Mouse (Mus musculus) limb, embryonic 15.5 days (tissue): ENCODE measurements around the gene Il24. TPM values are rescaled to one million over a fixed set of nuclear protein-coding genes. Genes with fewer than 3 reads are reported as not detected.
A peak's percentile ranks its signal among the peaks of the same experiment; 100 is the strongest.

Experiments used
- ATAC-seq: fragments of 200-750 bp; cut with Nextera tagmentation; 2 replicates; pipeline ENCODE4 v1.8.0; 2017; ENCODE audit warnings: low read depth, moderate TSS enrichment; ENCODE audit not compliant: insufficient number of reproducible peaks, low FRiP score, low TSS enrichment
- H3K27ac ChIP-seq: fragments of 300-500 bp; sonication (generic); 2 replicates; pipeline ENCODE4 v1.5.1; 2015; ENCODE audit warnings: moderate library complexity, mild to moderate bottlenecking, inconsistent platforms
- H3K27me3 ChIP-seq: fragments of 300-500 bp; sonication (generic); 2 replicates; pipeline ENCODE4 v1.6.1; 2015; ENCODE audit warnings: inconsistent platforms
- H3K36me3 ChIP-seq: fragments of 300-500 bp; sonication (generic); 2 replicates; pipeline ENCODE4 v1.6.1; 2015; ENCODE audit warnings: inconsistent platforms
- H3K4me1 ChIP-seq: fragments of 300-500 bp; sonication (generic); 2 replicates; pipeline ENCODE4 v1.6.1; 2015; ENCODE audit warnings: inconsistent platforms
- H3K4me2 ChIP-seq: fragments of 300-500 bp; sonication (generic); 2 replicates; pipeline ENCODE4 v1.6.1; 2015; ENCODE audit warnings: mild to moderate bottlenecking, inconsistent platforms
- H3K4me3 ChIP-seq: fragments of 300-500 bp; sonication (generic); 2 replicates; pipeline ENCODE4 v1.5.1; 2015; ENCODE audit warnings: mild to moderate bottlenecking, inconsistent platforms
- H3K9ac ChIP-seq: fragments of 300-500 bp; sonication (generic); 2 replicates; pipeline ENCODE4 v1.6.1; 2015; ENCODE audit warnings: inconsistent platforms
- H3K9me3 ChIP-seq: fragments of 300-500 bp; sonication (generic); 2 replicates; pipeline ENCODE4 v1.6.1; 2016; ENCODE audit warnings: inconsistent platforms
- WGBS: fragments of 180-500 bp; shearing (Covaris S2); methylation state at CpG from one replicate; pipeline ENCODE4 v1.1.7; 2015; 5-methylcytosine and 5-hydroxymethylcytosine counted together
- polyA plus RNA-seq: library from polyadenylated mRNA; unstranded; fragments of >200 nt; fragmentation: Nextera tagmentation; extraction: Ambion mirVana; gene quantifications from 2 replicates; pipeline ENCODE4 v1.2.1, GENCODE M21; 2015

Il24 gene
- polyA plus RNA-seq, result not detected in 2 replicates

DNA sequence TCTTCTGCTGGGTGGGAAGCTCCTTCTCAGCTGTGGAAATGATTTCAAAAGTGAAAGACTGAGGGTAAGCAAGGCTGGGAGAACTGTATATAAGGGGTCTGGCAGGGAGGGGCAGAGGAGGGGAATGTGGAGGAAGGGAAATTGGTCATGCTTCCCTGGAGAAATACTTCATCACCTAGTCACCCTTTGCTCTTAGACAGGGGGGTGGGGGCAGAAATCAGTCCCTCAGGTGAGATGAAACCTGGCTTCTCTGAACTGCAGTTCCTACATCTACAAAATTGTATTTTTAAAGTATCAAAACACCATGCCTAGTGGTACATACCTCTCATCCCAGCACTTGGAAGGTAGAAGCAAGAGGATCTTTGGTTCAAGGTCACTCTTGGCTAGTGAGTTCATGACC is at the start of gene Il24:
Gene Il24, minus strand, starts transcription at position 101 of the 400 bp plus-strand sequence.
- Histone ChIP-seq H3K9ac (no peak within 1 kb of the TSS), H3K4me3 (no peak within 1 kb of the TSS), H3K9me3 (no peaks in the 10 kb centered on the region), H3K27ac (no peak within 1 kb of the TSS), H3K4me1 (no peaks in the 10 kb centered on the region), H3K36me3 (no peaks in the 10 kb centered on the region), H3K4me2 (no peak within 1 kb of the TSS), H3K27me3 (no peaks in the 10 kb centered on the region)
- ATAC-seq, result no peak

DNA sequence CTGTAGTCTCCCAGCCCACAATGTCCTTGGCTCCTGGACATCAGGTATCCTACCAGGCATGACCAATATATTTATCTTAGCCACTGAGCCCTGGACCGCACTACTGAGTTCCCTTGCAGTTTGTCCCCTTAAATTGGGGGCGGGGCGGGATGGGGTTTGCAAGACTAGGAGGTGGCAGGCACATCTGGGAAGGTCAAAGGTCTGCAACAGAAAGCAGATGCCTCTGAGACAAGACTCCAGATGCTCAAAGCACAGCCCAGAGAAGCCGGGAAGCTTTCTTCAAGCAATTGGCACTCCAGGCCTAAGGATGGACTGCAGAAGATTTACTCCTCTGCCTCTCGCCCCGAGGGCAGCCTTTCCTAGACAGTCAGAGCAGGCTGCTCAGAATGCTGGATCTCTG is 49.1 kb upstream of the Il24 start:
- Histone ChIP-seq H3K27me3 (no peaks in the 10 kb centered on the region), H3K36me3 (no peaks in the 10 kb centered on the region), H3K9ac (no peak overlapping the region), H3K4me3 (no peak overlapping the region), H3K9me3 (no peaks in the 10 kb centered on the region), H3K27ac (no peak overlapping the region), H3K4me1 (no peaks in the 10 kb centered on the region), H3K4me2 (no peak overlapping the region)
- WGBS, result 20% methylated on average over 6 of the region's 6 CpGs
- ATAC-seq, result no peak

DNA sequence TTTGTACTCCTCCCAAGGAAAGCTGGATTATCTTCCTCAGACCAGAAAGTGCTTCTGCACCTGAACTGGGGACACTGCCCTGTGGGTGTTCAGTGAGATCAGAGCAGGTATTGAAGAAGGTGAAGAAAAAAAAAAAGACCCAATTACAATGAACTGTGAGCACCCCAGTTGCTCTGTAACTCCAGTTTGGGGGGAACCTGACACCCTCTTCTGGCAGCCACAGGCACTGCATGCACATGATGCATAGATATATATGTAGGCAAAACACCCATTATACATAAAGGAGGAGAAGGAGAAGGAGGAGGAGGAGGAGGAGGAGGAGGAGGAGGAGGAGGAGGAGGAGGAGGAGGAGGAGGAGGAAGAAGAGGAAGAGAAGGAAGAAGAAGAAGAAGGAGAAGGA is 39.2 kb upstream of the Il24 start:
- Histone ChIP-seq H3K4me3 (no peak overlapping the region), H3K9ac (no peak overlapping the region), H3K4me2 (no peak overlapping the region), H3K36me3 (no peaks in the 10 kb centered on the region), H3K9me3 (no peaks in the 10 kb centered on the region), H3K27me3 (no peaks in the 10 kb centered on the region), H3K27ac (no peak overlapping the region), H3K4me1 (no peaks in the 10 kb centered on the region)
- ATAC-seq, result no peak

DNA sequence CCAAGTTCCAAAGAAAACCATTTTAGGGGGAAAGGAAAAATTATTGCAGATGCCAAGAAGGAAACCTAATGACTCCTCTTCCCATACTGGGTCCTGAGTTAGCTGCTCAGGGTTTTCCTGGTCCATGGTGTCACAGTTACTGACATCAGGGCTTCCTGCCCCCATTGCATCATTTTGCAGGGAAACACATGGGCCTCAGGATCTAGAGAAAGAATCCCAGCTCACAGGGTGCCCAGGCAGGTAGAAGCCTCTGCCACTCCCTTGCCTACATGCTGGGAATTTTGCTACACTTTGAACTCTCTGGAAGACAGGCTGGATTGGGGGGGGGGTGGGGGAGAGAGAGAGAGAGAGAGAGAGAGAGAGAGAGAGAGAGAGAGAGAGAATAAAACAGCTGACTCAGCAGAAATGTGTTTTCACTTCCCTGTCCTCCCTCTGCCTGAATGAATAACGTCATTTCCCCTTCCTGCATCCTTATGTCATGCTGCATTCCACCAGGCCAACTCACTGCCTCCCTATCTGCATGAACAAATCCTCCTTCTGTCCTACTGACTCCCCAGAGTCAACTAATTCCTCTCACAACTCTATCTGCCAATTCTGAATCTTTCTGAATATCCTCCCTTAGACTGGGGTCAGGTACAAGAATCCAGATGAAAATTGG is 31.2 kb upstream of the Il24 start:
- H3K36me3 ChIP-seq, result no peaks in the 10 kb centered on the region
- no peak overlapping the region for H3K27ac ChIP-seq
- no peaks in the 10 kb centered on the region for H3K4me1 ChIP-seq
- H3K9ac ChIP-seq, result no peak overlapping the region
- ATAC-seq, result no peak
- no peak overlapping the region for H3K4me3 ChIP-seq
- no peaks in the 10 kb centered on the region for H3K9me3 ChIP-seq
- H3K27me3 ChIP-seq, result no peaks in the 10 kb centered on the region
- WGBS, result 21% methylated on average over 1 of the region's 1 CpGs
- no peak overlapping the region for H3K4me2 ChIP-seq

DNA sequence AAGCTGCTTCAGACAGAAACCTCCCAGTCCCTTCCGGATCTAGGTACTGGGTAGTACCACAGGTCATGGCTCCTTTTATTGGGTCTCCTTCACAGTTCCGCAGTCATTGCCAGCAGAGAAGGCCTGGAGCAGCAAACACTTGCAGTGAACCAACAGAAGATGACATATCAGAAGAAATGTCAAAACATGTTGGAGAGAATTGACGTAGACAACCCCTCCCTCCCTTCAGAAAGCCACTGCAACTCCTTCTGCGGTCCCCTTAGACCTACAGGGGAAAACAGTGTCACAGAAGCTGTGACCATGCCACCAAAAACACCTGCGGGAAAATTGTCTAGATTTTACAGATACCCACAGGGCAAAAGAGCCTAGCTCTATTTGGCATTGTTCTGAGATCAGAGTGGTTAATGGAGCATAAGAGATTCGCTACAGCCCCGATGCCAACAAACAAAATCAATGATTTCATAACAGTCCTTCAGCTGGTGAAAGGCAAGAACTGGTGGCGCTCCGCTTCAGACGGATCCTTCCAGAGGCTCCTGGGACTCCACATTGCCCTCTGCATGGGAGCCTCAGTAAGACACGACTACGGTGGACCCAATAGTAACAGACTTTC is 24.3 kb upstream of the Il24 start, which contains the start of gene Il20:
Gene Il20, minus strand, starts transcription at position 51 of the 610 bp plus-strand sequence.
- Histone ChIP-seq H3K36me3 (no peaks in the 10 kb centered on the region), H3K27me3 (no peaks in the 10 kb centered on the region), H3K9me3 (no peaks in the 10 kb centered on the region), H3K4me3 (no peak within 1 kb of the TSS), H3K4me1 (no peaks in the 10 kb centered on the region), H3K4me2 (no peak within 1 kb of the TSS), H3K27ac (no peak within 1 kb of the TSS), H3K9ac (no peak within 1 kb of the TSS)
- 87% methylated on average over 12 of the region's 12 CpGs for WGBS
- no peak for ATAC-seq

DNA sequence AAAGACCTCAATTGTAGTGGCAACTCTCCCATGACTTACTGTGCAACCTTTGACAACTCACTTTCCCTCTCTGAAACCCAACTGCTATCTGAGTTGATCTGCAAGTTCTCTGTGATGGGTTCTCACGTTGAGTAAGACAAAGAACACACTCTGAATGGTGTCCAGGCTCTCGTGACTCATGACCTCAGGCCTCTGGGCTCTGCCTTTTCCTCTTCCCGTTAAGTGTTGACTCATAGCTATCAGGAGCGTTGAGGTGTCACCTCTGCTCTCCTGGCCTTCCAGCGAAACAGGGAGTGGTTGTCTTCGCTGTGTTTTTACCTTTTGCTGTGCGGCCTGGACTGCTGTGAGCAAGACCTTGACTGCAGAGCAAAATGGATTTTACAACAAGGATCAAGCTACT is 15.3 kb upstream of the Il24 start:
- no peaks in the 10 kb centered on the region for H3K27me3 ChIP-seq
- H3K4me3 ChIP-seq, result no peak overlapping the region
- no peaks in the 10 kb centered on the region for H3K9me3 ChIP-seq
- no peaks in the 10 kb centered on the region for H3K4me1 ChIP-seq
- no peaks in the 10 kb centered on the region for H3K36me3 ChIP-seq
- no peak for ATAC-seq
- H3K4me2 ChIP-seq, result no peak overlapping the region
- WGBS, result 81% methylated on average over 7 of the region's 7 CpGs
- H3K9ac ChIP-seq, result no peak overlapping the region
- no peak overlapping the region for H3K27ac ChIP-seq

DNA sequence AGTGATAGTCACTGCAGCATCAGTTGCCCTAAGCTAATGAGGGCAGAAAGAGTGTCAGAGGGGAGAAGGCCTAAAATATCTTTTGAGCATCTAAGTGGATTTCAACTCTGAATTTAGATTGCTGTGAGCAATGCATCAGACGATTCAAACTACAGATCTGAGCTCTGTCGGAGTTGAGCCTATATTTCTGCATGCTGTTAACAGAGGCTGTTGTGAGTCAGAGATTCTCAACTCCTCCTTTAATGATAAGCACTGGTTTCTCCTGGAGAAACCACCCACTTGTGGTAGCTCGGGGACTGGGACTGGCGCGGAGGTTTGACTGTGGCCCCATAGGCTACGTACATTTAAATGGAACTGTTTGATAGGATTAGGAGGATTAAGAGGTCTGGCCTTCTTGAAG is 7.2 kb upstream of the Il24 start:
- 70% methylated on average over 6 of the region's 6 CpGs for WGBS
- ATAC-seq, result no peak
- Histone ChIP-seq H3K27ac (no peak overlapping the region), H3K9ac (no peak overlapping the region), H3K9me3 (no peaks in the 10 kb centered on the region), H3K27me3 (no peaks in the 10 kb centered on the region), H3K4me2 (no peak overlapping the region), H3K4me1 (no peaks in the 10 kb centered on the region), H3K36me3 (no peaks in the 10 kb centered on the region), H3K4me3 (no peak overlapping the region)

DNA sequence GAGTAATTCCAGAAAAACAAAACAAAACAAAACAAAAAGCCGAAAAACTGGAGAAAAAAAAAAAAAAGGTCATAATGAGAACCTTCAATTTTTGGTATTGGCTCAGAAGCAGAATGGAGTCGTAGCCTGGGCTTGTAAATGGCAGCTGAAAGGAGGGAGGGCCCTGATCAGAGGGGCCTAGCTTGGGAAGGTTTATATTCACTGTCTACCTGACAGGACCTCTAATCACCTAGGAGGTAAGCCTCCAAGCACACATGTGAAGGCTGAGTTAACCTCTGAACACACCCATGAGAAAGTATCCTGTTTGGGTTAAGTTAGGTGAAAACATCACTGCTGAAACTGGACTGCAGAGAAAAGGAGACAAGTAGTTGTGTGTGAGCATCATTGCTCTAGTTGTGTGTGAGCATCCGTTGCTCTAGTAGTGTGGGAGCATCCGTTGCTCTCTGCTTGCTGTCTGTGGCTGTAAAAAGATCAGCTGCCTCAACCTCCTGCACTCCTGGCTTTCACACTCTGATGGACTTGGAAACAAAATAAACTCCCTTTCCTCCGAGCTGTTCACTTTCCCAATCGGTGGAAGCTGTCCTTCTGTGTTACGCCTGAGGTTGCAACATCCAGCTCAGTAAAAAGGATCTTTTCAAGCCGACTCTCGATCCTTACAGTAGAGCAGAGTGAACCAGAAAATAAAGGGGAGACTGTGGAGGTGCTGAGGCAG is 6.2 kb upstream of the Il24 start:
- Histone ChIP-seq H3K27ac (no peak overlapping the region), H3K9me3 (no peaks in the 10 kb centered on the region), H3K4me2 (no peak overlapping the region), H3K36me3 (no peaks in the 10 kb centered on the region), H3K27me3 (no peaks in the 10 kb centered on the region), H3K9ac (no peak overlapping the region), H3K4me1 (no peaks in the 10 kb centered on the region), H3K4me3 (no peak overlapping the region)
- no peak for ATAC-seq
- 58% methylated on average over 9 of the region's 9 CpGs for WGBS

DNA sequence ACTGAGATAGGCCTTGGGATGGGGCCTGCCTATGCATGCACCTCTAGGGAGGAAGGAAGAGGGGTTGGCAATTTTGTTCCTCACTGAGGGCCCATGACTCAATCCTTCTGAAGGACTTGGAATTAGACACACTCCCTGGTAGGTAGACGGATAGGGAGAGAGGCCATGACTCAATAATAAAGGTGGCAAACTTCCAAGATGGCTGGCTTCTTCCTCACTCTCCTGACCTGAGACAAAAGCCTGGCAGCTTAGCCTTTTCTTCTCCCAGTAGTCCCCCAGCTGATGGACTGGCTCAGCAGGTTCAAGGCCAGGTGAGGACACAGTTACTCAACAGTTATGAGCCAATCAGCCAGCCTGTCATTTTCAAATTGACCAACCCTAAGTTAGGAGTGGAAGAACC is 5.2 kb upstream of the Il24 start:
- Histone ChIP-seq H3K27me3 (no peaks in the 10 kb centered on the region), H3K9me3 (no peaks in the 10 kb centered on the region), H3K4me3 (no peak overlapping the region), H3K4me2 (no peak overlapping the region), H3K36me3 (no peaks in the 10 kb centered on the region), H3K9ac (no peak overlapping the region), H3K4me1 (no peaks in the 10 kb centered on the region), H3K27ac (no peak overlapping the region)
- ATAC-seq, result no peak
- 40% methylated on average over 1 of the region's 1 CpGs for WGBS

DNA sequence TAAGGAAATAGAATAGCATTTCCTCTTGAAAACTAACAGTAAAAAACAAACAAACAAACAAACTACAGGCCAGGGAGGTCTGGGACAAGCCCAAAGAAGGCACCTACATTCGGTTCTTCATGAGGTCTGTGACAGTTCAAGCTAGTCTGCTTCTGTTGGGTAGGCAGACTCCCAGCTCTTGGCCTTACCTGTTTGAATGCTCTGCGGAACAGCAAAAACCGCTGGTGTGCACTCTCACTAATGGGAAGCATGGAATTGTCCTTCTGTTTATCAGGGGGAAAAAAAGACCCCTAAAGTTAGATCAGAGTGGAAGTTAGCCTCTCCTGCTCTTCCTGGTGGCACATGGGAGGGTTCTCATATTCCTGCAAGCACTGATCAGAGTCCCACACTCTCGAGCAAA is 4.1 kb downstream of the Il24 start:
- Histone ChIP-seq H3K9ac (no peak overlapping the region), H3K27me3 (peaks cover 10% of the 10 kb centered on the region), H3K27ac (no peak overlapping the region), H3K36me3 (no peaks in the 10 kb centered on the region), H3K4me3 (no peak overlapping the region), H3K4me1 (peaks cover 4% of the 10 kb centered on the region), H3K9me3 (no peaks in the 10 kb centered on the region), H3K4me2 (no peak overlapping the region)
- ATAC-seq, result no peak
- WGBS, result 86% methylated on average over 4 of the region's 4 CpGs

DNA sequence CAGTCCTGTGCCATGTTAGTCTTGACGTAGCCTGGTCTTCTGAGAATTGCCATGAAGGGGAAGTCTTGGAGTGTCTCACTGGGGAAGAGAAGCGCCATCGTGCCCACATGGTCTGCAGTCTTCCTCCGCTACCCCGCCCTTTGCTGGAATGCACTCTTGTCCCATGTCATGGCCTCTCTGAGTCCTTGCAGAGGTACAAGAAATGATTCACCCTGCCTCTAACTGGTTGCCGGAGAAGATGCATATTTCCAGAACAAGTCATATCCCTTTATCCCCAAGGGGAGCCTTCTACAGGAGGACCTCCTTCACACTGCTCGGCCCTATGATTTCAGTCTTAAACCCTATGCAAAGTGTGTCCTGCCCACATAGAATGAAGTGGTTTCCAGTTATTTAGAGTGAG is 7.3 kb downstream of the Il24 start:
- Histone ChIP-seq H3K4me3 (no peak overlapping the region), H3K27ac (no peak overlapping the region), H3K4me2 (no peak overlapping the region), H3K9ac (no peak overlapping the region), H3K9me3 (no peaks in the 10 kb centered on the region), H3K27me3 (peaks cover 23% of the 10 kb centered on the region), H3K4me1 (peaks cover 6% of the 10 kb centered on the region), H3K36me3 (no peaks in the 10 kb centered on the region)
- no peak for ATAC-seq
- 86% methylated on average over 7 of the region's 7 CpGs for WGBS

DNA sequence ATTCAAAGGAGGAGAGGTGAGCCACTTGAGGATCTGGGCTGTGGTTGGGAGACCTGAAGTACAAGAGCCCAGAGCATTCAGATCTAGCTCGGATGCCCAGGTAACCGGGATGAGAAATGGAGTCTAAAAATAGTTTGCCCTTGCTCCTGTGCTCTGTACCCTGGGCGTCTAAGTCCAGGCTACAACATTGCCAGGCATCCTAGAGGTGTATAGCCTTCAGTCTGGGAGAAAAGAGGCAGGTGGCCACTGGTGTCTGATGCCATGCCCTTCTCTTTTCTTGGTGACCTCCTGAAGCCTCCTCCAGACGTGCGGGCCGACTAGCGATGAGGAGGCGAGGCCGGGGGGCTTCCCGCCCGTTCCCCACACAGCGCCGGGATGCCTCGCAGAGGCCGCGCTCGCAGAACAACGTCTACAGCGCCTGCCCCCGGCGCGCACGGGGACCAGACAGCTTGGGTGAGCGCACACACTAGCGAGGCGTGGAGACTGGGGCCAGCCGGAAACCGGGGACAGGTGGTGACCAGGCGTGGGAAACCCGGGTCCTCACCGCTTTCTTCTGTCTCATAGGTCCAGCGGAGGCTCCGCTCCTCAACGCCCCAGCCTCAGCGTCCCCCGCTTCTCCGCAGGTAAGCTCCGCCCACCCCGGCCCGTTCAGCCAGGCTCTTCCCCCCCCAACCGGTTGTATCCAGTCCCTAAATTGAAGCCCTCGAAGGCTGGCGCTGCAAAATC is 9.2 kb downstream of the Il24 start:
- ATAC-seq, result 0 out of 2 replicates have a peak, but pooled peaks have one; percentile 49
- H3K36me3 ChIP-seq, result no peaks in the 10 kb centered on the region
- H3K4me3 ChIP-seq, result peak overlapping the region; percentile 43
- no peaks in the 10 kb centered on the region for H3K9me3 ChIP-seq
- H3K4me2 ChIP-seq, result peak overlapping the region; percentile 79
- H3K4me1 ChIP-seq, result peaks cover 6% of the 10 kb centered on the region
- 3% methylated on average over 43 of the region's 43 CpGs for WGBS
- peaks cover 23% of the 10 kb centered on the region for H3K27me3 ChIP-seq
- no peak overlapping the region for H3K27ac ChIP-seq
- no peak overlapping the region for H3K9ac ChIP-seq
